Mouse (Mus musculus) C2C12 (cell line): ENCODE measurements around the gene Capzb.

ENCODE experiments used
- CEBPB ChIP-seq: IDR thresholded peaks from one replicate; pipeline ENCODE4 v1.6.1; 2011; ENCODE audit warnings: low read depth, mild to moderate bottlenecking, control low read depth, moderate library complexity
- CTCF ChIP-seq: IDR thresholded peaks from one replicate; pipeline ENCODE4 v1.5.1; 2011; ENCODE audit not compliant: control insufficient read depth, insufficient read depth, insufficient read length
- MAX ChIP-seq: IDR thresholded peaks from one replicate; pipeline ENCODE4 v1.6.1; 2011; ENCODE audit warnings: mild to moderate bottlenecking, control low read depth
- MYOD1 ChIP-seq: IDR thresholded peaks from one replicate; pipeline ENCODE4 v1.6.1; 2011; ENCODE audit warnings: low read depth; ENCODE audit not compliant: control insufficient read depth, insufficient read length
- MYOG ChIP-seq: IDR thresholded peaks from one replicate; pipeline ENCODE4 v1.6.1; 2011; ENCODE audit not compliant: control insufficient read depth, insufficient read length; ENCODE audit errors: extremely low read depth
- USF1 ChIP-seq: IDR thresholded peaks from one replicate; pipeline ENCODE4 v1.6.1; 2011; ENCODE audit warnings: low read depth, mild to moderate bottlenecking, control low read depth, moderate library complexity

GRCm38 (mm10) chr4:139281791-139282345 is 89.2 kb downstream of the Capzb start:
- TF ChIP-seq CTCF (no peak), CEBPB (no peak), MYOD1 (no peak), MYOG (no peak), MAX (no peak), USF1 (no peak)
